In the genomic region with DNA sequence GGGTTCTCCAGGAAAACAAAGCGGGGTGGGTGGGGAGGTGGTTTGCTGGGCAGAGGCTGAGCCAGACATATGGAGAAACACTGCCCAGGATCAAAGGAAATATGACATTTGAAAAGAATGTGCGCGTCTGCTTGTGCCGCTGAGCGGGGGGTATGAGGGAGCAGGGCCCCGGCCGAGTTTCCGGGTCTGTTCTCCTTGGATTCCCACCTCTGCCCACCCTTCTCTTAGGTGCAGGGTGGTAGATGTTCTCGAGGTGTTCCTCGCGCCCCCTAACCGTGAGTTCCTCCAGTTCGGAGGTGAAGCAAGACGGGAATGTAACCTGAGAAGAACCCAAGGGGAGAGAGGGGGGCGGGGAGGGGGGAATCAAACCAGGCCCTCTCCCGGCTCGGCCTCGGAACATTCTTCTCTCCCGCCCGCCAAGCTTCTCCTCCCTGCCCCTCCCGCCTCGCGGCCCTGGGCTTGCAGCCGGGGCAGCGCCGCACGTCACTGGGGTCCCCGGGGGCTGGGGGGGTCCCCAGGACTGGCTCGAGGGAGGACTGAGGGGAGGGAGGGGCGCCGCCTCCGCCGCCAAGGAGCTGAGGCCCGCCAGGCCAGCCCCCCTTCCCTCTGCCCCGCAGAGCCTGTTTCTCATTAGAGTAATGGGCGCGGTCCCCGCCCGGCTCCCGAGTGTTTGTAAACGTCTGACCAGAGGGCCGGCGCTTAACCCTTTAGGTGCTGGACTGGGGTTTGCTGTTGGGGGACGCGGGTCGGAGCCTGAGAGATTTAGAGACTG, we compare ENCODE assay signal across 7 mouse cellular contexts. TPM values are rescaled to one million over a fixed set of nuclear protein-coding genes. Genes with fewer than 3 reads are reported as not detected.
DNase-seq lines count a peak whose midpoint lies in the region; ATAC-seq and TF ChIP-seq lines count a peak whose summit lies in the region.

Nfatc4 (plus strand) TSS at position 154 of the 772 bp plus-strand sequence.

- peak within 1 kb of the TSS; percentile 67 to 87 for H3K4me3 ChIP-seq in ES-E14 (ENCODE audit: insufficient read depth in 1 of 2, low read depth in 1 of 2, low read length in 2 of 2, poor library complexity in 1 of 2, severe bottlenecking in 1 of 2)
- peak within 1 kb of the TSS; percentile 70 for H3K4me3 ChIP-seq in heart, embryonic 16.5 days (ENCODE audit: low read length)
- H3K4me3 ChIP-seq in stomach, embryonic 14.5 days (ENCODE audit: low read depth, low read length): peak within 1 kb of the TSS; percentile 80

- H3K27me3 ChIP-seq in heart, embryonic 16.5 days (ENCODE audit: control insufficient read depth, insufficient read depth, low read length): peaks cover 12% of the 10 kb centered on the region; the same call in 1 of the 2 replicates
- H3K27me3 ChIP-seq in stomach, embryonic 14.5 days (ENCODE audit: control insufficient read depth, insufficient read depth, low read length): no peaks in the 10 kb centered on the region

- H3K36me3 ChIP-seq in ES-E14 (ENCODE audit: control insufficient read depth, insufficient read depth, low read length, poor library complexity, severe bottlenecking): peaks cover 9% of the 10 kb centered on the region; the same call in 1 of the 2 replicates
- H3K36me3 ChIP-seq in heart, embryonic 16.5 days (ENCODE audit: control insufficient read depth, insufficient read depth): no peaks in the 10 kb centered on the region
- peaks cover 7% of the 10 kb centered on the region; the same call in 1 of the 2 replicates for H3K36me3 ChIP-seq in stomach, embryonic 14.5 days (ENCODE audit: control insufficient read depth, insufficient read depth, low read length)

- H3K27ac ChIP-seq in ES-E14 (ENCODE audit: insufficient read depth, low read depth, low read length, poor library complexity, severe bottlenecking): peak within 1 kb of the TSS; percentile 94
- H3K27ac ChIP-seq in heart, embryonic 16.5 days (ENCODE audit: low read length): peak within 1 kb of the TSS; percentile 93
- peak within 1 kb of the TSS; percentile 99 for H3K27ac ChIP-seq in stomach, embryonic 14.5 days (ENCODE audit: low read length)

- peak within 1 kb of the TSS; percentile 80 for H3K9ac ChIP-seq in ES-E14 (ENCODE audit: insufficient read depth, low read depth, low read length, poor library complexity, severe bottlenecking)
- H3K9ac ChIP-seq in heart, embryonic 16.5 days (ENCODE audit: low read length): peak within 1 kb of the TSS; percentile 81
- peak within 1 kb of the TSS; percentile 41 for H3K9ac ChIP-seq in stomach, embryonic 14.5 days (replicated peaks; ENCODE audit: low read depth, low read length)

- peak; percentile 73 for ATAC-seq in heart, embryonic 16.5 days (replicated peaks; ENCODE audit: extremely low read depth, insufficient read depth, low FRiP score)
- ATAC-seq in stomach, embryonic 14.5 days (ENCODE audit: insufficient number of reproducible peaks, insufficient read depth, low FRiP score, low read depth): peak; percentile 88

- in situ Hi-C loops in ES-E14 (cut with MboI; ENCODE audit: low sequenced_read_pairs in 2 of 2, unreplicated experiment in 2 of 2): no loop called here

- DNase-seq in ES-E14 (ENCODE audit: low read depth, low spot score): peak; percentile 87
- DNase-seq in ZHBTc4 (ENCODE audit: low read depth, low spot score): peak; percentile 91
- DNase-seq in fibroblast of lung, adult 2 months (ENCODE audit: low read depth): peak; percentile 82
- DNase-seq in kidney, postnatal 14 days: peak; percentile 92
- peak; percentile 92 for DNase-seq in lung, postnatal 36 days

- H3K9me3 ChIP-seq in ES-E14 (ENCODE audit: control insufficient read depth, insufficient read depth, low read depth, low read length): no peaks in the 10 kb centered on the region
- H3K9me3 ChIP-seq in heart, embryonic 16.5 days (replicated peaks; ENCODE audit: control insufficient read depth, low read length): no peaks in the 10 kb centered on the region
- H3K9me3 ChIP-seq in stomach, embryonic 14.5 days (ENCODE audit: control insufficient read depth, low read depth, low read length): no peaks in the 10 kb centered on the region

- H3K4me2 ChIP-seq in heart, embryonic 16.5 days (ENCODE audit: low read depth, low read length): peak within 1 kb of the TSS; percentile 91
- peak within 1 kb of the TSS; percentile 65 for H3K4me2 ChIP-seq in stomach, embryonic 14.5 days (replicated peaks; ENCODE audit: low read depth, low read length)

- under 1% methylated on average over 45 of the region's 46 CpGs for WGBS in heart, embryonic 16.5 days
- under 1% methylated on average over 44 of the region's 46 CpGs for WGBS in stomach, embryonic 14.5 days

- H3K4me1 ChIP-seq in ES-E14 (ENCODE audit: control insufficient read depth in 2 of 2, insufficient read depth in 2 of 2, low read length in 2 of 2, poor library complexity in 1 of 2): peaks cover 0 to 2% of the 10 kb centered on the region in 2 experiments; a peak in 1 of 4 replicates
- peaks cover 18% of the 10 kb centered on the region for H3K4me1 ChIP-seq in heart, embryonic 16.5 days (ENCODE audit: control insufficient read depth, insufficient read depth, low read length)
- H3K4me1 ChIP-seq in stomach, embryonic 14.5 days (ENCODE audit: control insufficient read depth, insufficient read depth, low read length): peaks cover 26% of the 10 kb centered on the region; the same call in 1 of the 2 replicates

TF ChIP-seq in ES-E14, 5 proteins besides CTCF, POLR2A, EP300 and RAD21:
- TF ChIP-seq ZNF384 (IDR thresholded peaks at IDR 0.05; ENCODE audit: low read depth, low read length) (no peak), ZC3H11A (IDR thresholded peaks at IDR 0.05; ENCODE audit: borderline replicate concordance, low read depth, low read length) (no peak), HCFC1 (IDR thresholded peaks at IDR 0.05; ENCODE audit: borderline replicate concordance, insufficient read depth, low read length) (no peak; the same call in 1 of the 2 replicates), MAFK (IDR thresholded peaks at IDR 0.05; ENCODE audit: insufficient read depth, low read depth, low read length) (no peak), CHD2 (IDR thresholded peaks at IDR 0.05; ENCODE audit: low read depth, low read length) (no peak)

RNA-seq across cellular contexts. Expression of gene Nfatc4, which starts in this region (rescaled TPM):
- total RNA-seq in ES-E14 (2012; rRNA removed): 6.4 and 25.4 TPM in 2 replicates
- polyA plus RNA-seq in heart, embryonic 16.5 days (2015; fragmentation: Nextera tagmentation; extraction: Ambion mirVana): 9.7 and 14.4 TPM in 2 replicates
- polyA plus RNA-seq in stomach, embryonic 14.5 days (2014; fragmentation: Nextera tagmentation; extraction: Ambion mirVana): 54.9 and 56.6 TPM in 2 replicates

Comparison
In these comparisons a context has a peak if more than half of its experiments do, and no peak if none do; other contexts are left out.
1. Peak in every context shown above with its lines: DNase-seq, ATAC-seq, H3K4me3 ChIP-seq and H3K27ac ChIP-seq.